ENCODE assay signal across 28 mouse cellular contexts in genomic region chr6:61033251-61033650, GRCm38 (mm10).
DNase-seq lines count a peak whose midpoint lies in the region; ATAC-seq and TF ChIP-seq lines count a peak whose summit lies in the region.
"Had no signal": no experiment of that assay in that cellular context is flagged by ENCODE, and none has a peak within 500 bp of the region (broad histone marks: within the 10 kb centered on the region; RNA-seq: fewer than 3 reads in every experiment).

No protein-coding gene starts in this region.

- no peaks in the 10 kb centered on the region for H3K4me1 ChIP-seq in heart, embryonic 10.5 days
- H3K4me1 ChIP-seq in kidney, embryonic 14.5 days (ENCODE audit: control insufficient read depth, insufficient read depth, low read length) = no peaks in the 10 kb centered on the region
- H3K4me1 ChIP-seq in lung, adult 2 months (ENCODE audit: control insufficient read depth, insufficient read depth, low read length) = no peaks in the 10 kb centered on the region
- H3K4me1 ChIP-seq: embryonic facial prominence, embryonic 15.5 days; forebrain, embryonic 12.5 days; kidney, embryonic 15.5 days; lung, embryonic 15.5 days; midbrain, embryonic 12.5 days; neural tube, embryonic 12.5 days had no signal

- 71% methylated on average over 1 of the region's 1 CpGs for WGBS in heart, embryonic 10.5 days
- 85% methylated on average over 1 of the region's 1 CpGs for WGBS in kidney, embryonic 14.5 days
- 63% methylated on average over 1 of the region's 1 CpGs for WGBS in lung, adult 2 months

- H3K27ac ChIP-seq in heart, embryonic 10.5 days = no peak overlapping the region
- no peak overlapping the region for H3K27ac ChIP-seq in kidney, embryonic 14.5 days (ENCODE audit: low read depth, low read length)
- H3K27ac ChIP-seq: embryonic facial prominence, embryonic 15.5 days; forebrain, embryonic 12.5 days; kidney, embryonic 15.5 days; liver, embryonic 14.5 days; lung, embryonic 15.5 days; midbrain, embryonic 12.5 days; neural tube, embryonic 12.5 days; stomach, postnatal 0 days had no signal

- no peak for TF ChIP-seq CTCF in lung, adult 2 months (IDR thresholded peaks at IDR 0.05; ENCODE audit: insufficient read depth, low read length)
- no peak for TF ChIP-seq CTCF in brain, embryonic 14.5 days (IDR thresholded peaks at IDR 0.05; ENCODE audit: borderline replicate concordance, extremely low read depth, insufficient read depth, insufficient read length)

- H3K9ac ChIP-seq in kidney, embryonic 14.5 days (ENCODE audit: low read depth, low read length) = no peak overlapping the region
- H3K9ac ChIP-seq: embryonic facial prominence, embryonic 15.5 days; forebrain, embryonic 12.5 days; forebrain, postnatal 0 days; kidney, embryonic 15.5 days; liver, embryonic 14.5 days; lung, embryonic 15.5 days; midbrain, embryonic 12.5 days; neural tube, embryonic 12.5 days had no signal

- no peaks in the 10 kb centered on the region for H3K27me3 ChIP-seq in heart, embryonic 10.5 days (ENCODE audit: insufficient read depth, poor library complexity, severe bottlenecking)
- H3K27me3 ChIP-seq in kidney, embryonic 14.5 days (ENCODE audit: control insufficient read depth, insufficient read depth, low read length) = no peaks in the 10 kb centered on the region
- H3K27me3 ChIP-seq: embryonic facial prominence, embryonic 15.5 days; forebrain, embryonic 12.5 days; kidney, embryonic 15.5 days; lung, embryonic 15.5 days; midbrain, embryonic 12.5 days had no signal

- TF ChIP-seq POLR2A in lung, adult 2 months (IDR thresholded peaks at IDR 0.05; ENCODE audit: borderline replicate concordance, extremely low read depth, low read depth, low read length) = no peak
- no peak for TF ChIP-seq POLR2A in brain, embryonic 14.5 days (IDR thresholded peaks at IDR 0.05; ENCODE audit: borderline replicate concordance, extremely low read depth, insufficient read depth, insufficient read length, poor library complexity, severe bottlenecking)

- ATAC-seq in kidney, embryonic 14.5 days (ENCODE audit: low FRiP score, low TSS enrichment) = no peak
- ATAC-seq: forebrain, postnatal 0 days; hindbrain, embryonic 16.5 days had no signal

- H3K36me3 ChIP-seq in heart, embryonic 10.5 days = no peaks in the 10 kb centered on the region
- H3K36me3 ChIP-seq in kidney, embryonic 14.5 days (ENCODE audit: control insufficient read depth, insufficient read depth, low read length) = no peaks in the 10 kb centered on the region
- H3K36me3 ChIP-seq: embryonic facial prominence, embryonic 15.5 days; forebrain, embryonic 12.5 days; kidney, embryonic 15.5 days; lung, embryonic 15.5 days; midbrain, embryonic 12.5 days; neural tube, embryonic 12.5 days had no signal

- H3K9me3 ChIP-seq in heart, embryonic 10.5 days = no peaks in the 10 kb centered on the region
- H3K9me3 ChIP-seq in kidney, embryonic 14.5 days (ENCODE audit: control insufficient read depth, low read length) = no peaks in the 10 kb centered on the region
- H3K9me3 ChIP-seq: embryonic facial prominence, embryonic 15.5 days; forebrain, embryonic 12.5 days; kidney, embryonic 15.5 days; lung, embryonic 15.5 days; midbrain, embryonic 12.5 days; neural tube, embryonic 12.5 days had no signal

- H3K4me3 ChIP-seq in heart, embryonic 10.5 days = no peak overlapping the region
- no peak overlapping the region for H3K4me3 ChIP-seq in kidney, embryonic 14.5 days (ENCODE audit: low read length)
- H3K4me3 ChIP-seq in lung, adult 2 months (replicated peaks; ENCODE audit: extremely low read depth, low read depth, low read length) = no peak overlapping the region
- H3K4me3 ChIP-seq: embryonic facial prominence, embryonic 15.5 days; forebrain, embryonic 12.5 days; kidney, embryonic 15.5 days; lung, embryonic 15.5 days; midbrain, embryonic 12.5 days; myocyte; neural tube, embryonic 12.5 days had no signal

- peak; percentile 3 for DNase-seq in heart, adult 8-10 months (ENCODE audit: low spot score)
- no peak for DNase-seq in heart, embryonic 10.5 days (ENCODE audit: low spot score)
- peak; percentile 24 for DNase-seq in kidney, adult 9 months
- peak; percentile 31 for DNase-seq in lung, postnatal 25 days (ENCODE audit: low spot score)
- no peak for DNase-seq in lung, adult 2 months
- peak; percentile 9 for DNase-seq in brain, embryonic 14.5 days (ENCODE audit: low read depth)
- DNase-seq in spleen, adult 18-20 months = no peak
- DNase-seq: adrenal gland, postnatal 25 days; B cell, adult 2 months; cerebellum, adult 8-10 months; forebrain, postnatal 0 days; layer of hippocampus, postnatal 36 days; left cerebral cortex, postnatal 4 days; right cerebral cortex, adult 18-20 months; thymus, adult 18-20 months; thymus, postnatal 25 days had no signal

- no peak overlapping the region for H3K4me2 ChIP-seq in kidney, embryonic 14.5 days (replicated peaks; ENCODE audit: low read depth, low read length)
- H3K4me2 ChIP-seq: embryonic facial prominence, embryonic 15.5 days; forebrain, embryonic 12.5 days; heart, embryonic 11.5 days; kidney, embryonic 15.5 days; lung, embryonic 15.5 days; midbrain, embryonic 12.5 days; neural tube, embryonic 12.5 days had no signal

Comparison
In these comparisons a context has a peak if more than half of its experiments do, and no peak if none do; other contexts are left out.
1. DNase-seq: peak in heart, adult 8-10 months (single experiment), kidney, adult 9 months (single experiment), lung, postnatal 25 days (single experiment) and brain, embryonic 14.5 days (single experiment); none in heart, embryonic 10.5 days (single experiment), lung, adult 2 months (single experiment) and spleen, adult 18-20 months (0 of 2).